Mouse (Mus musculus) B cell, adult 2 months (primary cell): Measurements from ENCODE around the gene Lrrc15.
A peak's percentile ranks its signal among the peaks of the same experiment; 100 is the strongest.

Experiments used
- DNase-seq, 2 experiments: peaks; one replicate each; pipeline ENCODE4 v3.0.0; 2022

The Lrrc15 gene

GRCm38 (mm10) chr16:30235577-30235976, 47.5 kb downstream of the Lrrc15 start:
- no peak for DNase-seq

DNA sequence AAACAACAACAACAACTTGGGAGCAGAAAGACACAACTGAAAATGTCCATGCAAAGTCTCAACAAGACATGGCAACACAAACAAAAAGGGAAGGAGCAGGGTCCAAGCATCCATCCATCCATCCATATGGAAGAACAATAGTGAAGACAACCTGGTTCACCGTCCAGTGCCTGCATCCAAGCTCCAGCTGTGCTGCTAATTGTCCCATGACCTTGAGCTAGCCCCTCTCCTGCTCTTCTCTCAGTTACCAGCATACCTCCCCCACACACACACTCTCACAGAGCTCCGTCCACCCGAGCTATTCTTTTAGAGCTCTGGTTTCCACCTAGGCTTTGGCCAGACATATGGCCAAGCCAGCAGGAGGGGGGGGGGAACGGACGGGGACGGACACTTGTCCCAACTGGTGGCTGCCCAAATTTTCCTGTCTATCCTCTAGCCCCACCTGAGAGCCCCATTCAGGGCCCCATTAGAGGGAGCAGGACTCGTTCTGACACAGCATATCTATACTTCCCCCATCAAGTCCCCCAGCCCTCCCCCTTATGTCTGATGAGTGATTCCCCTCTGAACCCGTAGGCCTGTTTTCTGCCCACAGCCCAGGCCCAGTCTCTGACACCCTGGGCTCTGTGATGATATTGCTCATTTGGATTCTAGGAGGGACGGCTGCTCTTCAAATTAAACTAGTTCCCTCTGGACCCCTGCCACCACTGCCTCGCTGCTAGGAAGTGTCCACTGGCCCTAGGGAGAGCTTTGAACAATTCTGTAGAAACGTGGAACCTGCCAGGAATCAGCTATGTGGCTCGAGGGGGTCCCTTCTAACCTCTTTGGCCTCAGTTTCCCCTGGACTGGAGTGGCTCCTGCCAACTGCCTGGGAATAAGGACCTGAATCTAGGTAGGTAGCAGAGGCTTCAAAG, 48.2 kb downstream of the Lrrc15 start:
- no peak for DNase-seq

- peak; percentile 35 to 38 for DNase-seq
These were observed 49.0 kb downstream of the Lrrc15 start for GRCm38 (mm10) chr16:30234077-30234476.

DNA sequence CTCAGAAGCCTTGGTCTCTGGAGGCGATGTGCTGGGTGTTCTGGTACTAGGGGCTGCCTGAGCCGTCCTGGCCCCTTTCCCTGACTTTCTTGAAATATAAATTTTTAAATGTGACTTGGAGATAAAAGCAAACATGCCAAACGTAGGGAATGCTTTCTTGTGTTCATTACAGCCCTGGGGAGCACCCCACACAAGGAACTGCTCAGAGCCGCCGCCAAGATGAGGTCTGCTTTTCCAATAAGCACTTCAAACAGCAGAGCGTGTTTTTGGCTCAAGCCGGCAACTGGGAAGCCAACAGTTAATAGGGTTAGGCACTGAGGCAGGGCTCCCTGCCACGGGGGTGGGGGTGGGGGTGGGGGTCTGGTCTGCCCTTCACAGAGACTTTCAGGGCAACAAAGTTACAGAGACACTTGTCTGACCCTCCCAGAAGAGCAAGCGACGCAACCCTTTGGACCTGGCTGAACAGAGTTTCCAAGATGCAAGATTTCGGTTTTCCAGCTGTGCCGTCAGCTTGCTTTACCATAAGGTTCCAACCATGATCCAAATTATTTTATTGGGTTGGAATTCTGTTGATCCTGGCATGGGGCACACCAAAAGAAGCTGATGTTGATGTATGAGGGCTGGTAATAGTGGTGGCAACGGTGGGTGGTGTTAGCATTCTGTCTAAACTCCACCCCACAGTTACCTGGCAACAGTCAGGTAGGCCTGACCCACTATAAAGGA, 51.0 kb downstream of the Lrrc15 start:
- no peak for DNase-seq

DNA sequence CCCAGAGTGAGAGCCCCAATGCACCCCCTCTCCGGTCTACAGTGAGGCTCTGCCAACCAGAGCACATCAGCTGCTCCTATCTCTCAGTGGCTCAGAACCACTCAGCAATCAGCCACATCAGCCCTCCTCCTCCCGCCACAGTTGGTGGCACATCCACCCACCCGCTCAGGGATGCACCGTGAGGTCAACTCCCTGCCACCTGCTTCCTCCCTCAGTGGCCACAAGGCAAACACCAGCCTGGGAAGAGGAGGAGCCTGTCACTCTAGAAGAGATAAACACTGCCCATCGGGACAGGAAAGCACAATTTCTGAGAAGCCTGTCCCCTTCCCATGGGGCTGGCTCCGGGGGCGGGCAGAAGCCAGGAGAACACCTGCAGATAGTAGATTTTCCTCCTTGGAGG, 55.7 kb downstream of the Lrrc15 start:
- DNase-seq: peak; percentile 61 to 62

DNA sequence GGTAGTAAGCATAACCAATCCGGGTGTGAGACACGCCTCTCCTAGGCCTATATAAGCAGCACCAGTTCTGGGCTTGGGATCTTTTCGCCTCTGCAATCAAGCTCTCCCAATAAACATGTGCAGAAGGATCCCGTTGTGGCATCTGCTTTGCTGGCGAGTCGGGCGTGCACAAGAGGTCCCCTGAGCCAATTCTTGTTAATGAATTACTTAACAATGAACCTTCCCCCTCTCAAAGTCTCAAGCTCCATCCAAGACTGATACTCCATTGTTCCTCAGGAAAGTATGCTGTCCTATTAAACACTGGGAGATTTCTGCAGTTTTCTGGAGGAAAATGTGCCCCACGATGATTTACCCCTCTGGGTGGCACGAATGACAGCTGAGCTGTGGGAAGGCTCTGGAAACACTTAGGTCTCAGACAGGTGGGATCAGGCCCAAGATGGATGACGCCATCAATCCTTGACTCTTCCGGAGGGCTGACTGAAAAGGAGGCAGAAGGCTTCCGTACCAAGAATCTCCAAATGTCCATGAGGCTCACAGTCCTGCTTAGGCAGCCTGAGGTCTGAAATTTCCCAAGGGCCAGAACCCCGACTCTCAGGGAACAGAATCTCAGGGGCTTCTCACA, 61.8 kb downstream of the Lrrc15 start:
- no peak for DNase-seq
